In the genomic region with DNA sequence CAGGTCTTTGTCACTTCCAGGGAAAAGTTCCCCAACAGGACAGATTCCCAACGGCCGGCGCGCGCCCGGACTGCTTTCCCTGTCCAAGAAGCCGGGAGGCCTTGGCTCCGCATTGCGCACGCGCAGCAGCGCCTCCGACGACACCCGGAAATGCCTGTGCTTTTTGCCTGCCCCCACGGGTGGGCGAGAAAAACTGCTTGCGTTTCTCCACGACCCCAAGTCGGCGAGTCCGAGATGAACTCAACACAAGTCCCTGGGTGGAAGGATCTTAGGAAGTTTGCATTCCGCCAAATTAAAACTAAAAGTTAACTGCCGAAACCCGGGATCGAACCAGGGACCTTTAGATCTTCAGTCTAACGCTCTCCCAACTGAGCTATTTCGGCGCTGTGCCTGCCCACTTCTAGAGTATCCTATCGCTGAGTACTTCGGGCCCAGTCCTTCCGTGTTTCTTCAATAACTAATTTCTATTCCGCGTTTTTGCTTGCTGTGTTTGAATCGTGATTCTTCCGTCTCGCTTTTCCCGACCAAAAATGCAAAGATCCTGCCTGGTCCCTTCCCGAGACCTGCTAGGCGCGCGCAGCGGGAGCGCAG, we compare ENCODE assay signal across 8 mouse cellular contexts. TPM values are rescaled to one million over a fixed set of nuclear protein-coding genes. Genes with fewer than 3 reads are reported as not detected.
DNase-seq lines count a peak whose midpoint lies in the region; ATAC-seq and TF ChIP-seq lines count a peak whose summit lies in the region.

No protein-coding gene starts in this region.

- H3K4me3 ChIP-seq in C2C12 (ENCODE audit: insufficient read depth, poor library complexity, severe bottlenecking) = peak overlapping the region; percentile 37
- peak overlapping the region; percentile 77 for H3K4me3 ChIP-seq in erythroblast, embryonic 14.5 days (replicated peaks)
- H3K4me3 ChIP-seq in heart, embryonic 12.5 days = peak overlapping the region; percentile 63
- peak overlapping the region; percentile 73 for H3K4me3 ChIP-seq in kidney, postnatal 0 days (replicated peaks; ENCODE audit: low read depth, low read length)
- H3K4me3 ChIP-seq in liver, embryonic 11.5 days (ENCODE audit: low read depth, low read length) = peak overlapping the region; percentile 64
- peak overlapping the region; percentile 73 for H3K4me3 ChIP-seq in stomach, embryonic 14.5 days (ENCODE audit: low read depth, low read length)

- peak overlapping the region; percentile 49 for H3ac ChIP-seq in C2C12 (ENCODE audit: control insufficient read depth, insufficient read length, low read depth)

- H3K4me2 ChIP-seq in heart, embryonic 12.5 days = peak overlapping the region; percentile 69
- H3K4me2 ChIP-seq in kidney, postnatal 0 days (ENCODE audit: low read length) = peak overlapping the region; percentile 68
- H3K4me2 ChIP-seq in liver, embryonic 11.5 days = peak overlapping the region; percentile 76
- peak overlapping the region; percentile 53 for H3K4me2 ChIP-seq in stomach, embryonic 14.5 days (replicated peaks; ENCODE audit: low read depth, low read length)

- no peak for TF ChIP-seq CTCF in C2C12 (IDR thresholded peaks at IDR 0.05; ENCODE audit: control insufficient read depth, insufficient read depth, insufficient read length)
- TF ChIP-seq CTCF in brain, embryonic 14.5 days (IDR thresholded peaks at IDR 0.05; ENCODE audit: borderline replicate concordance, extremely low read depth, insufficient read depth, insufficient read length) = no peak
- TF ChIP-seq CTCF in kidney, postnatal 0 days (IDR thresholded peaks at IDR 0.05; ENCODE audit: low read depth) = no peak

- peak; percentile 95 for DNase-seq in brain, embryonic 14.5 days (ENCODE audit: low read depth)
- DNase-seq in kidney, postnatal 0 days (ENCODE audit: low spot score) = peak; percentile 90
- DNase-seq in liver, embryonic 11.5 days (ENCODE audit: low spot score) = peak; percentile 90
- peak; percentile 94 for DNase-seq in naive thymus-derived CD4-positive, alpha-beta T cell, adult 2 months (ENCODE audit: low read depth)

- 0 out of 2 replicates have a peak overlapping the region, but pooled peaks have one; percentile 12 for H3K27ac ChIP-seq in heart, embryonic 12.5 days (ENCODE audit: poor library complexity, severe bottlenecking)
- H3K27ac ChIP-seq in kidney, postnatal 0 days = peak overlapping the region; percentile 78
- no peak overlapping the region for H3K27ac ChIP-seq in liver, embryonic 11.5 days (ENCODE audit: low read depth, low read length)
- peak overlapping the region; percentile 83 for H3K27ac ChIP-seq in stomach, embryonic 14.5 days (ENCODE audit: low read length)

- peak; percentile 84 for ATAC-seq in heart, embryonic 12.5 days (ENCODE audit: insufficient number of reproducible peaks, low FRiP score)
- ATAC-seq in kidney, postnatal 0 days (replicated peaks; ENCODE audit: low FRiP score, low read depth) = peak; percentile 88
- ATAC-seq in liver, embryonic 11.5 days (replicated peaks; ENCODE audit: low FRiP score) = peak; percentile 81
- ATAC-seq in stomach, embryonic 14.5 days (ENCODE audit: insufficient number of reproducible peaks, insufficient read depth, low FRiP score, low read depth) = peak; percentile 80

- no peaks in the 10 kb centered on the region for H3K9me3 ChIP-seq in erythroblast, embryonic 14.5 days (ENCODE audit: control insufficient read depth, low read length)
- no peaks in the 10 kb centered on the region for H3K9me3 ChIP-seq in heart, embryonic 12.5 days (replicated peaks)
- H3K9me3 ChIP-seq in kidney, postnatal 0 days (replicated peaks; ENCODE audit: low read length) = no peaks in the 10 kb centered on the region
- H3K9me3 ChIP-seq in liver, embryonic 11.5 days (ENCODE audit: control insufficient read depth, low read length) = no peaks in the 10 kb centered on the region
- no peaks in the 10 kb centered on the region for H3K9me3 ChIP-seq in stomach, embryonic 14.5 days (ENCODE audit: control insufficient read depth, low read depth, low read length)

- no peaks in the 10 kb centered on the region for H3K79me2 ChIP-seq in C2C12 (ENCODE audit: control insufficient read depth, insufficient read depth)

- under 1% methylated on average over 44 of the region's 44 CpGs for WGBS in heart, embryonic 12.5 days
- WGBS in kidney, postnatal 0 days = 1% methylated on average over 44 of the region's 44 CpGs
- WGBS in liver, embryonic 11.5 days = under 1% methylated on average over 44 of the region's 44 CpGs
- under 1% methylated on average over 44 of the region's 44 CpGs for WGBS in stomach, embryonic 14.5 days

- H3K79me3 ChIP-seq in C2C12 (ENCODE audit: low read depth) = no peaks in the 10 kb centered on the region

- peaks cover 17% of the 10 kb centered on the region for H3K4me1 ChIP-seq in erythroblast, embryonic 14.5 days (ENCODE audit: control insufficient read depth)
- peaks cover 7% of the 10 kb centered on the region; the same call in 1 of the 2 replicates for H3K4me1 ChIP-seq in heart, embryonic 12.5 days (replicated peaks)
- no peaks in the 10 kb centered on the region for H3K4me1 ChIP-seq in kidney, postnatal 0 days (replicated peaks; ENCODE audit: insufficient read depth, low read length)
- peaks cover 4% of the 10 kb centered on the region; the same call in 1 of the 2 replicates for H3K4me1 ChIP-seq in liver, embryonic 11.5 days (replicated peaks; ENCODE audit: control insufficient read depth, insufficient read depth, low read length)
- no peaks in the 10 kb centered on the region for H3K4me1 ChIP-seq in stomach, embryonic 14.5 days (ENCODE audit: control insufficient read depth, insufficient read depth, low read length)

- no peak for TF ChIP-seq POLR2A in brain, embryonic 14.5 days (IDR thresholded peaks at IDR 0.05; ENCODE audit: borderline replicate concordance, extremely low read depth, insufficient read depth, insufficient read length, poor library complexity, severe bottlenecking)

- no peaks in the 10 kb centered on the region for H3K27me3 ChIP-seq in C2C12 (ENCODE audit: control insufficient read depth, insufficient read depth, insufficient read length)
- H3K27me3 ChIP-seq in erythroblast, embryonic 14.5 days (ENCODE audit: control insufficient read depth) = peaks cover 4% of the 10 kb centered on the region; the same call in 1 of the 2 replicates
- peaks cover 18% of the 10 kb centered on the region for H3K27me3 ChIP-seq in heart, embryonic 12.5 days (replicated peaks)
- H3K27me3 ChIP-seq in kidney, postnatal 0 days (ENCODE audit: insufficient read depth, low read length) = no peaks in the 10 kb centered on the region
- H3K27me3 ChIP-seq in liver, embryonic 11.5 days (replicated peaks; ENCODE audit: control insufficient read depth, insufficient read depth, low read length) = no peaks in the 10 kb centered on the region
- H3K27me3 ChIP-seq in stomach, embryonic 14.5 days (ENCODE audit: control insufficient read depth, insufficient read depth, low read length) = no peaks in the 10 kb centered on the region

- H3K9ac ChIP-seq in heart, embryonic 12.5 days = peak overlapping the region; percentile 81
- peak overlapping the region; percentile 58 for H3K9ac ChIP-seq in kidney, postnatal 0 days (ENCODE audit: low read depth, low read length)
- peak overlapping the region; percentile 63 for H3K9ac ChIP-seq in liver, embryonic 11.5 days (ENCODE audit: low read depth, low read length)
- peak overlapping the region; percentile 15 for H3K9ac ChIP-seq in stomach, embryonic 14.5 days (replicated peaks; ENCODE audit: low read depth, low read length)

- no peaks in the 10 kb centered on the region for H3K36me3 ChIP-seq in C2C12 (ENCODE audit: control insufficient read depth, insufficient read depth)
- no peaks in the 10 kb centered on the region for H3K36me3 ChIP-seq in erythroblast, embryonic 14.5 days (ENCODE audit: control insufficient read depth)
- no peaks in the 10 kb centered on the region for H3K36me3 ChIP-seq in heart, embryonic 12.5 days
- no peaks in the 10 kb centered on the region for H3K36me3 ChIP-seq in kidney, postnatal 0 days (ENCODE audit: insufficient read depth, low read length)
- H3K36me3 ChIP-seq in liver, embryonic 11.5 days (ENCODE audit: control insufficient read depth, insufficient read depth, low read length) = no peaks in the 10 kb centered on the region
- no peaks in the 10 kb centered on the region for H3K36me3 ChIP-seq in stomach, embryonic 14.5 days (ENCODE audit: control insufficient read depth, insufficient read depth, low read length)

TF ChIP-seq in C2C12, 6 proteins besides CTCF, POLR2A, EP300 and RAD21 (continues in another document):
- TF ChIP-seq FOSL1 (IDR thresholded peaks at IDR 0.05; ENCODE audit: insufficient read depth, low read length, poor library complexity, severe bottlenecking) (no peak), USF1 (IDR thresholded peaks at IDR 0.05; ENCODE audit: low read depth) (no peak), MYOG (IDR thresholded peaks at IDR 0.05; ENCODE audit: control insufficient read depth, extremely low read depth, insufficient read length) (no peak)

RNA-seq across cellular contexts. Expression of a gene that starts 37.3 kb away (rescaled TPM):
- polyA plus RNA-seq in C2C12 (2012; fragmentation: generic; extraction: Trizol) = 0.04 TPM
- polyA plus RNA-seq in brain, embryonic 14.5 days (2012; rRNA removed) = 3.1 and 7.6 TPM in 2 replicates
- polyA plus RNA-seq in erythroblast, embryonic 14.5 days (2012) = 0.02 TPM in 1 of 2 replicates, not detected in the other
- polyA plus RNA-seq in heart, embryonic 12.5 days (2016; fragmentation: Nextera tagmentation; extraction: Ambion mirVana) = 0.79 and 0.82 TPM in 2 replicates
- 0.37 and 0.45 TPM in 2 replicates for polyA plus RNA-seq in kidney, postnatal 0 days (2015; fragmentation: Nextera tagmentation; extraction: Ambion mirVana)
- 1.0 and 1.1 TPM in 2 replicates for polyA plus RNA-seq in liver, embryonic 11.5 days (2014; fragmentation: Nextera tagmentation; extraction: Ambion mirVana)
- 0.80 and 1.2 TPM in 2 replicates for polyA plus RNA-seq in stomach, embryonic 14.5 days (2014; fragmentation: Nextera tagmentation; extraction: Ambion mirVana)

RNA-seq across cellular contexts. Expression of a gene that starts 43.2 kb away (rescaled TPM):
- polyA plus RNA-seq in C2C12 (2012; fragmentation: generic; extraction: Trizol) = 13.7 TPM
- 17.6 and 20.3 TPM in 2 replicates for polyA plus RNA-seq in brain, embryonic 14.5 days (2012; rRNA removed)
- polyA plus RNA-seq in erythroblast, embryonic 14.5 days (2012) = 0.27 TPM in 1 of 2 replicates, not detected in the other
- 34.7 and 35.3 TPM in 2 replicates for polyA plus RNA-seq in heart, embryonic 12.5 days (2016; fragmentation: Nextera tagmentation; extraction: Ambion mirVana)
- polyA plus RNA-seq in kidney, postnatal 0 days (2015; fragmentation: Nextera tagmentation; extraction: Ambion mirVana) = 31.6 and 34.0 TPM in 2 replicates
- polyA plus RNA-seq in liver, embryonic 11.5 days (2014; fragmentation: Nextera tagmentation; extraction: Ambion mirVana) = 33.5 and 35.4 TPM in 2 replicates
- 35.2 and 37.3 TPM in 2 replicates for polyA plus RNA-seq in stomach, embryonic 14.5 days (2014; fragmentation: Nextera tagmentation; extraction: Ambion mirVana)

RNA-seq across cellular contexts. Expression of a gene that starts 47.6 kb away (rescaled TPM):
- 24.4 TPM for polyA plus RNA-seq in C2C12 (2012; fragmentation: generic; extraction: Trizol)
- 26.5 and 26.6 TPM in 2 replicates for polyA plus RNA-seq in brain, embryonic 14.5 days (2012; rRNA removed)
- 0.04 and 0.07 TPM in 2 replicates for polyA plus RNA-seq in erythroblast, embryonic 14.5 days (2012)
- polyA plus RNA-seq in heart, embryonic 12.5 days (2016; fragmentation: Nextera tagmentation; extraction: Ambion mirVana) = 35.4 and 38.7 TPM in 2 replicates
- polyA plus RNA-seq in kidney, postnatal 0 days (2015; fragmentation: Nextera tagmentation; extraction: Ambion mirVana) = 51.1 and 52.8 TPM in 2 replicates
- polyA plus RNA-seq in liver, embryonic 11.5 days (2014; fragmentation: Nextera tagmentation; extraction: Ambion mirVana) = 26.6 and 30.5 TPM in 2 replicates
- polyA plus RNA-seq in stomach, embryonic 14.5 days (2014; fragmentation: Nextera tagmentation; extraction: Ambion mirVana) = 60.2 and 65.6 TPM in 2 replicates

Comparison
In these comparisons a context has a peak if more than half of its experiments do, and no peak if none do; other contexts are left out.
1. H3K9ac ChIP-seq: peak in every context shown above with its lines; median percentile 81 in heart, embryonic 12.5 days; 63 in liver, embryonic 11.5 days; 58 in kidney, postnatal 0 days; 15 in stomach, embryonic 14.5 days.
2. RNA of a gene that starts 43.2 kb away (polyA plus RNA-seq): 35.2 to 37.3 TPM in stomach, embryonic 14.5 days, 34.7 to 35.3 TPM in heart, embryonic 12.5 days, 33.5 to 35.4 TPM in liver, embryonic 11.5 days, 31.6 to 34.0 TPM in kidney, postnatal 0 days, 17.6 to 20.3 TPM in brain, embryonic 14.5 days and 13.7 TPM in C2C12 (single experiment); 0.27 TPM in erythroblast, embryonic 14.5 days; every median in the first group is over 10 times any median in the second.
3. RNA of a gene that starts 47.6 kb away (polyA plus RNA-seq): 60.2 to 65.6 TPM in stomach, embryonic 14.5 days, 51.1 to 52.8 TPM in kidney, postnatal 0 days, 35.4 to 38.7 TPM in heart, embryonic 12.5 days, 26.6 to 30.5 TPM in liver, embryonic 11.5 days, 26.5 to 26.6 TPM in brain, embryonic 14.5 days and 24.4 TPM in C2C12 (single experiment); 0.04 to 0.07 TPM in erythroblast, embryonic 14.5 days; every median in the first group is over 10 times any median in the second.
4. Peak in every context shown above with its lines, with median percentiles within 50 percentile points of each other: H3K4me3 ChIP-seq, DNase-seq, ATAC-seq and H3K4me2 ChIP-seq.